Mouse (Mus musculus) adrenal gland, adult 2 months (tissue): ENCODE measurements around the gene Rsf1. TPM values are rescaled to one million over a fixed set of nuclear protein-coding genes. Genes with fewer than 3 reads are reported as not detected.

Experiments used
- DNase-seq: peaks from one replicate; pipeline ENCODE4 v3.0.0; 2021
- long read RNA-seq: library from polyadenylated mRNA; stranded (forward); transcript quantifications from one replicate; pipeline ENCODE4 v2.0.0, GENCODE M21; 2021
- polyA plus RNA-seq: library from polyadenylated mRNA; depleted of rRNA; stranded (reverse); fragments of >200 nt; gene quantifications from 2 replicates; pipeline ENCODE4 v1.2.3, GENCODE M21; 2012; rRNA removed
- total RNA-seq, 2 experiments: library from RNA; stranded (reverse); gene quantifications; 2 replicates each; pipeline ENCODE4 v1.2.3; 2021

Gene Rsf1
- total RNA-seq (10 to 100 TPM; 24.3 to 25.9 TPM), polyA plus RNA-seq (0.74 and 1.2 TPM in 2 replicates)
- long read RNA-seq, full-length matches to known transcripts, result 4 of 5 reads
- long read RNA-seq, partial matches to known transcripts, result 1 of 5 reads
- long read RNA-seq, other reads (novel, unspliced or antisense), result 0 of 5 reads

GRCm38 (mm10) chr7:97579067-97579975 is at the start of gene Rsf1, which contains the start of gene Aamdc:
Rsf1 (plus strand) TSS chr7:97579889.
Aamdc (minus strand) TSS chr7:97579497.
- peak; percentile 96 for DNase-seq

DNA sequence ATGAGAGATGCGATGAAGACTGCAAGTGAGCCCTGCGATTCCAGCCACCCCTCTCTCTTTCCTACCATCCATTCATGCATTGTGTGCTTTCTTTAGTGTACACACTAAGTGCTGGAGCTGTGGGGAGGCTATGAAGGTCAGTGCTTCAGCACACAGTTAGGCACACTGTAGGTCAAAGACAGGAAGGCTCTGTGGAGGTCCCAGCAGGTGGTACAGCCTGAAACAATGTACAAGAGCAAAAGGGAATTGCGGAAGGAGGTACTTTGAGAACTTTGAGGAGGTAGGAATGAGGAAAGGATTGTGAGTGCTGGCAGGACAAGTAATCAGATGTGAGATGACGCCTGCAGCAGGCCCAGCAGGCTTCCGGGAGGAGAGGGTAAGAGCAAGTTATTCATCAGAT is 44.2 kb upstream of the Rsf1 start:
- no peak for DNase-seq

DNA sequence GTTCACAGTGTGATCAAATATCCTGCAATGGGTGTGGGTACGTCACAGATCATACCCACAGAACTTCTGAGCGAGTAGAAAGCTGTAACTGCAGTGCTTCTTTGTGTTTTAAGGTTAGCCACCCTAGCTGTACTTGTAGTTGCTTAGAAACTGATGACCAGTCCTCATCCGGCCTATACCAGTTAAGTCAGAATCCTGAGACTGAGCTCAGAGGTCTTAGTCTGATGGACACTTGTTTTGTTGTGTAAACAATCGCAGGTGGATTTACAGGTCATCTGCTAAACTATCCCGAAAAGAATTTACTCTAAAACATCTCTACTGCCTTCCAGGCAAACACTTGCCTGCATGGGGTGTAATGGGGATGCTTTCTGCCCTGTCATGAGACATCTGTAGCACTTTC is 43.1 kb upstream of the Rsf1 start:
- no peak for DNase-seq

GRCm38 (mm10) chr7:97546462-97546861 is 33.2 kb upstream of the Rsf1 start:
- DNase-seq, result no peak

GRCm38 (mm10) chr7:97549301-97549700 is 30.4 kb upstream of the Rsf1 start:
- DNase-seq, result no peak

GRCm38 (mm10) chr7:97550673-97551072 is 29.0 kb upstream of the Rsf1 start:
- no peak for DNase-seq

DNA sequence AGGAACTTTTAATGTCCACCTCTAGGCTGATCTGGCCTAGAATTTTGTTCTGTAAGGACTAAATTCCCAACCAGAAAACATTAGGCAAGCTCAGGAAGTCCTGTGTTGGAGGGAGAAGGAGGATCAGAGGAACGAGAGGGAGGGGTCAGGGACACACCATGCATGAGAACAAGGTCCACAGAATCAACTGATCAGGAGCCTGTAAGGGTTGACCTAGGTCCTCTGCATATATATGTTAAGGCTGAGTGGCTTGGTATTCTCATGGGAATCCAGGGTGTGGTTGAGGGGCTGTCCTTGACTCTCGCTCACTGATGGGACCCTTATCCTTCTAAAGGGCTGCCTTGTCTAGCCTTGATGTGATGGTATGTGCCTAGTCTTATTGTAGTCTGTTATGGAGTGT is 16.1 kb upstream of the Rsf1 start:
- DNase-seq, result no peak

GRCm38 (mm10) chr7:97569372-97569771 is 10.3 kb upstream of the Rsf1 start:
- DNase-seq, result no peak

DNA sequence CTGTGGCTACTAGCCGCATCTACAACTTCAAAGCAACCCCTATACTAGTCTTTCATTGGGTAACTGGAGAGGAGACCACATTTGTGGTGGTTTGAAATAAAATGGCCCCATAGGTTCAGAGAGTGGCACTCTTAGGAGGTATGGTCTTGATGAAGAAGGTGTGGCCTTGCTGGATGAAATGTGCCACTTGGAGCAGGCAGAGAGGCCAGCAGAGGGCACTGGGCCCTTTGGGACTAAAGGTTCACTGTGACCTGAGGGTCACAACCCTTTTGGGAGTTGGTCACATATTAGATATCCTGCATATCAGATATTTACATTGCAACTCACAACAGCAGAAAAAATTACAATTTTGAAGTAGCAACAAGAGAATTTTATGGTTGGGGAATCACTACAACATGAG is 9.3 kb upstream of the Rsf1 start:
- DNase-seq, result no peak

- peak; percentile 46 for DNase-seq
Measured at GRCm38 (mm10) chr7:97578361-97579066, 1.2 kb upstream of the Rsf1 start.

- peak; percentile 70 for DNase-seq
Measured at GRCm38 (mm10) chr7:97579976-97580842, 520 bp downstream of the Rsf1 start.

- peak; percentile 92 for DNase-seq
Measured at GRCm38 (mm10) chr7:97580843-97581214, 1.1 kb downstream of the Rsf1 start.

- no peak for DNase-seq
Measured at GRCm38 (mm10) chr7:97588506-97588905, 8.8 kb downstream of the Rsf1 start.

GRCm38 (mm10) chr7:97590488-97590887 is 10.8 kb downstream of the Rsf1 start:
- no peak for DNase-seq

- DNase-seq, result no peak
Measured at GRCm38 (mm10) chr7:97591336-97591735, 11.6 kb downstream of the Rsf1 start.

- DNase-seq, result no peak
Measured at GRCm38 (mm10) chr7:97592396-97592795, 12.7 kb downstream of the Rsf1 start.

DNA sequence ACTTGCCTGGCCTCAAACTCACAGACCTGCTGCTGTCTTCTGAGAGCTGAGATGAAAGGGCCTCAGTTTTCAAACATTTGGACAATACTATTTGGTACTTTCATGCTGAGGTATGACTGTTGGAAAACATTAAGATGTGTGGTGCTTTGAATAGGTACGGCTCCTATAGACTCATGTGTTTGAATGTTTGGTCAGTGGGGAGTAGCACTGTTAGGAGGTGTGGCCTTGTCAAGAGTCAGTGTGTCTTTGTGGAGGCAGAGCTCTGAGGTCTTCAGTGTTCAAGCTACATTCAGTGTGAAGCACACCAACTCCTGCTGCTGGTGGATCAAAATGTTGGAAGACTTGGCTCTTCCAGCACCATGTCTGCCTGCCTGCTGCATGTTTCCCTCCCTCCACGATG is 13.8 kb downstream of the Rsf1 start:
- no peak for DNase-seq

DNA sequence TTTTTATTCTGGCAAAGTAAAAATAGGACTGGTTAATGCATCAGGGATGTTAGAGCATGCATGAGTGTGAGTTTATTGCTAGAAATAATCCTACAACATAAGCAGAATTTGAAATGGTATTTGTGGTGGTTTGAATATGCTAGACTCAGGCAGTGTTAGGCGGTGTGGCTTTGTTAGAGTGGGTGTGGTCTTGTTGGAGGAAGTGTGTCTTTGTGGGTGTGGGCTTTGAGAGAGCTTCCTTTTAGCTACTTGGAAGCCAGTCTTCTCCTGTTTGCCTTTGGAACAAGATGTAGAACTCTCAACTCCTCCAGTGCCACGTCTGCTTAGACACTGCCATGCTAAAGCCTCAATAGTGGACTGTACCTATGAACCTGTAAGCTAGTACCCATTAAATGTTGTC is 18.9 kb downstream of the Rsf1 start:
- DNase-seq, result no peak

DNA sequence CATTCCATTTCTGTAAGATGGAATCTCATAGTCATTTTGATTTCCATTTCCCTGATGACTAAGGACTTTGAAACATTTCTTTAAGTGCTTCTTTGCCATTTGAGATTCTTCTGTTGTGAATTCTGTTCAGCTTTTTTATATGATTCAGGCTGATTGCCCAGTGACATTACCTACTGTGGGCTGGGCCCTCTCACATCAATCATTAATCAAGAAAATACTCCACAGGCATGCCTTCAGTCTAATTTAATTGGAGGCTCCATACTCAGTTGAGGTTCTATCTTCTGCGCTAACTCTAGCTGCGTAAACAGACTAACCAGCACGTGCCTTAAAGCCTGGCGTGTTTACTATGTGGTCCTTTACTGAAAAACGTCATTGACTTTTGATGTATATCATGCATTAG is 41.7 kb downstream of the Rsf1 start:
- DNase-seq, result no peak

GRCm38 (mm10) chr7:97622676-97623075 is 43.0 kb downstream of the Rsf1 start:
- DNase-seq, result no peak

DNA sequence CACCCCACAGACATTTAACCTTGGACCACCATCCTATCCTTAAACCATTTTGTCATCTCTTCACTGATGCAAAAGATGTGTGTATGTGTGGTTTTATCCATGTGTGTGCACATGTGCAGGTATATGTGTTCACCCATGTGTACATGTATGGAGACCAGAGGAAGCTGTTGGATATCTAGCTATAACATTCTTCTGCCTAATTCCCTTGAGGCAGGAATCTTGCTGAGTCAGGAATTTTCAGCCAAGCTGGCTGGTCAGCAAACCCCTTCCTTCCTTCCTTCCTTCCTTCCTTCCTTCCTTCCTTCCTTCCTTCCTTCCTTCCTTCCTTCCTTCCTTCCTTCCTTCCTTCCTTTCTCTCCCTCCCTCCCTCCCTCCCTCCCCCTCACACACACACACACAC is 43.7 kb downstream of the Rsf1 start:
- no peak for DNase-seq

DNA sequence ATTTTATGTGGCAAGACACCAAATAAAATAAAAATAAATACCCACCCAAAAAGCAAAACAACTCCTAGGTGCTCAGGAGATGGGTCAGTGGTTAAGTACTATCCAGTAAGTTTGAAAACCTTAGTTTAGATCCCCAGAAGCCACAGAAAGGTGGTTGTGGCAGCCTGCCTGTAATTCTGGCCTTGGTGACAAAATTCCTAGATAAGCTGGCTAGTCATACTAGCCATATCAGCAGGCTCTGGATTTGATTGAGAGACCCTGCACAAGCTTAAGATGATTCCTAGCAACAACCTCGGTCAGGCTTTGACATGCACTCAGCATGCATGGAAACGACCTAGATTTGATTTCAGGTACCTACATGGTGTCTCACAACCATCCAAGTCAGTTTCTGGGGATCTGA is 49.7 kb downstream of the Rsf1 start:
- DNase-seq, result peak; percentile 54
